ENCODE assay signal across 17 mouse cellular contexts in the genomic region with DNA sequence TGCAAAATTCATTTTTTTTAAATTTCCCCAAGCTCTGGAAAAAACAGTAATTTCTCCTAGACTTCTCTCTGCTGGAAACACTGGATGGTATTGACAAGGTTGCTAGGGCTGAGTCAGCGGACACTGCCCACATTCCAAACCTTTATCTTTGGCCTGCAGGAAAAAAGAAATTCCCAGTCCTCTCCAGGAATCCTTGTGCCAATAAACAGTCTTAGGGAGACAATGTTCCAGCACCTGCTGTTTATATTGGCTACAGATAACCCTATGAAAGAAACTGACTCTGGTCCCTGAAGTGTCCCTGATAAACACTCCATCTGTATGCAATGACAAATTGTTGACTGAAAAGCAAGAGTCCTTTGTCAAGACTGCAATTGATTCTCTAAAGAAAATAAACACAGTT.
DNase-seq lines count a peak whose midpoint lies in the region; ATAC-seq and TF ChIP-seq lines count a peak whose summit lies in the region.
"Had no signal": no experiment of that assay in that cellular context is flagged by ENCODE, and none has a peak within 500 bp of the region (broad histone marks: within the 10 kb centered on the region; RNA-seq: fewer than 3 reads in every experiment).

No protein-coding gene starts in this region.

- H3K4me1 ChIP-seq in lung, postnatal 0 days (ENCODE audit: insufficient read depth, low read depth, low read length) = no peaks in the 10 kb centered on the region
- H3K4me1 ChIP-seq in forebrain, embryonic 13.5 days = peaks cover 9% of the 10 kb centered on the region; the same call in 1 of the 2 replicates
- H3K4me1 ChIP-seq: liver, embryonic 13.5 days; megakaryocyte, embryonic 14.5 days; stomach, embryonic 15.5 days had no signal

- TF ChIP-seq CTCF in lung, postnatal 0 days (IDR thresholded peaks at IDR 0.05) = no peak

- peak; percentile 88 for TF ChIP-seq EP300 in lung, postnatal 0 days (IDR thresholded peaks at IDR 0.05)

- H3K9me3 ChIP-seq in lung, postnatal 0 days (ENCODE audit: low read length) = no peaks in the 10 kb centered on the region
- 0 out of 2 replicates have a peak, but pooled peaks cover 4% of the 10 kb centered on the region for H3K9me3 ChIP-seq in forebrain, embryonic 13.5 days (replicated peaks)
- H3K9me3 ChIP-seq: liver, embryonic 13.5 days; megakaryocyte, embryonic 14.5 days; stomach, embryonic 15.5 days had no signal

- H3K36me3 ChIP-seq in lung, postnatal 0 days (ENCODE audit: insufficient read depth, low read length) = no peaks in the 10 kb centered on the region
- no peaks in the 10 kb centered on the region for H3K36me3 ChIP-seq in forebrain, embryonic 13.5 days (ENCODE audit: poor library complexity, severe bottlenecking)
- H3K36me3 ChIP-seq: liver, embryonic 13.5 days; stomach, embryonic 15.5 days had no signal

- WGBS in lung, postnatal 0 days = 15% methylated on average over 1 of the region's 1 CpGs
- 83% methylated on average over 1 of the region's 1 CpGs for WGBS in forebrain, embryonic 13.5 days

- ATAC-seq in lung, postnatal 0 days = peak; percentile 62
- ATAC-seq in forebrain, embryonic 13.5 days = no peak
- ATAC-seq: inflammation-experienced regulatory T-cells, adult 6 months; midbrain, embryonic 16.5 days had no signal

- peak; percentile 17 to 35 for DNase-seq in lung, adult 18-20 months
- DNase-seq in lung, postnatal 4 days = no peak
- peak; percentile 40 to 54 for DNase-seq in heart, postnatal 10 days
- peak; percentile 46 for DNase-seq in lung, postnatal 0 days (ENCODE audit: low spot score)
- DNase-seq in ovary, postnatal 36 days (ENCODE audit: low spot score) = no peak
- DNase-seq in kidney, adult 18-20 months = no peak
- DNase-seq: cerebellum, postnatal 14 days; gastrocnemius, postnatal 25 days; kidney, adult 9 months; left cerebral cortex, postnatal 4 days; liver, embryonic 13.5 days; thymus, adult 2 months had no signal

- H3K27ac ChIP-seq in lung, postnatal 0 days (ENCODE audit: low read length) = no peak overlapping the region
- H3K27ac ChIP-seq in forebrain, embryonic 13.5 days = no peak overlapping the region
- H3K27ac ChIP-seq: liver, embryonic 13.5 days; stomach, embryonic 15.5 days had no signal

- no peak overlapping the region for H3K4me2 ChIP-seq in lung, postnatal 0 days (replicated peaks; ENCODE audit: low read depth, low read length)
- no peak overlapping the region for H3K4me2 ChIP-seq in forebrain, embryonic 13.5 days
- H3K4me2 ChIP-seq: liver, embryonic 13.5 days; stomach, embryonic 15.5 days had no signal

- H3K4me3 ChIP-seq in lung, postnatal 0 days (ENCODE audit: low read depth, low read length) = no peak overlapping the region
- no peak overlapping the region for H3K4me3 ChIP-seq in forebrain, embryonic 13.5 days
- H3K4me3 ChIP-seq: liver, embryonic 13.5 days; megakaryocyte, embryonic 14.5 days; stomach, embryonic 15.5 days had no signal

- intact Hi-C loops in heart, postnatal 10 days (cut with DNase I) = no loop called here

- no peak overlapping the region for H3K9ac ChIP-seq in lung, postnatal 0 days (replicated peaks; ENCODE audit: low read depth)
- no peak overlapping the region for H3K9ac ChIP-seq in forebrain, embryonic 13.5 days
- H3K9ac ChIP-seq: liver, embryonic 13.5 days; stomach, embryonic 15.5 days had no signal

- no peaks in the 10 kb centered on the region for H3K27me3 ChIP-seq in lung, postnatal 0 days (replicated peaks; ENCODE audit: insufficient read depth, low read length)
- H3K27me3 ChIP-seq in forebrain, embryonic 13.5 days = no peaks in the 10 kb centered on the region
- H3K27me3 ChIP-seq: liver, embryonic 13.5 days; megakaryocyte, embryonic 14.5 days; stomach, embryonic 15.5 days had no signal

Comparison
In these comparisons a context has a peak if more than half of its experiments do, and no peak if none do; other contexts are left out.
1. DNase-seq: peak in lung, adult 18-20 months (2 of 2), heart, postnatal 10 days (2 of 2) and lung, postnatal 0 days (single experiment); none in lung, postnatal 4 days (0 of 2), ovary, postnatal 36 days (single experiment) and kidney, adult 18-20 months (single experiment).